Mouse (Mus musculus): ENCODE data around the gene Jam3.
"Not testable (repeated sequence)": the region's sequence is repeated elsewhere in the genome, so short reads cannot be mapped to it uniquely, and the experiment has no call there.

Gene Jam3

GRCm38 (mm10) chr9:27170726-27171125, 15.5 kb upstream of the Jam3 start:
- no peak for DNase-seq (ENCODE audit: low read depth, low spot score)

GRCm38 (mm10) chr9:27166981-27167380, 11.8 kb upstream of the Jam3 start:
- no peak for DNase-seq (ENCODE audit: low read depth, low spot score)

DNA sequence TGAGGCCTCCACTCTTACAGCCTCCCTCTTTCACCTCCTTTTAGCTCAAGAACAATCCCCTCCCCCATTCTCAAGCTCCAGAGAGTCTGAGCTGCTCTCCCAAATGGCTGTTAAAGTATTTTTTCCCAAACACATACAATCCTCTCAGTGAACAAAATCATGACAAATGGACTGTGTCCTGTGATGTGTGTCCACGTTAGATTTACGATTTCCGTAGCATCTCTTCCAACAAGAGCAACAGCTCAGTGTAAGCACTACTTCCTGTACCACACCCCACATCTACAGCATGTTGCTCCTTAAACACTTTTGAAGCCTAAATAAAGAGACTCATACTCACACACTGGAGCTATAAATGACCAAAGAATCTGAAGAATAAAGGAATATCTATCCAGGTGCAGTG, 10.4 kb upstream of the Jam3 start:
- no peak for DNase-seq (ENCODE audit: low read depth, low spot score)

- no peak for DNase-seq (ENCODE audit: low read depth, low spot score)
Observed at GRCm38 (mm10) chr9:27164957-27165356, 9.7 kb upstream of the Jam3 start.

GRCm38 (mm10) chr9:27163661-27164060, 8.4 kb upstream of the Jam3 start:
- not testable (repeated sequence) for DNase-seq (ENCODE audit: low read depth, low spot score)

GRCm38 (mm10) chr9:27153861-27154260, 1.4 kb downstream of the Jam3 start:
- DNase-seq (ENCODE audit: low read depth, low spot score), result no peak

GRCm38 (mm10) chr9:27149836-27150235, 5.4 kb downstream of the Jam3 start:
- DNase-seq (ENCODE audit: low read depth, low spot score), result no peak

GRCm38 (mm10) chr9:27148631-27149471, 6.4 kb downstream of the Jam3 start:
- no peak for DNase-seq (ENCODE audit: low read depth, low spot score)

DNA sequence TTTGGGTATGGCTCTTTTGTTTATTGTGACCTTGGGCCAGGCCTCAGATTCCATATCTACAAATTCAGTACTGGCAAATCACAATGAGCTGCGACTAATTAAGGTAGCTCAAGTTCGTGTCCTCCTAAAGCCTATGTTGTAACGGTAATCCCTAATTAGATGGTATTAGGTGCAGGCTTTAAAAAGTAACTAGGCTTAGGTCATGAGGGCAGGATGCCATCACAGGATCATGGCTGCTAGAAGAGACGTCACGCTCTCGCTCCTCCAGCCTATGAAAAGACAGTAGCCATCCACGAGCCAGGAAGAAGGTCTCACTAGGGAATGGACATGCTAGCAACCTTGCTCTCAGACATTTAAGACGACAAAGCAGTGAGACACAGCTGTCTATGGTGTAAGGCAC, 7.3 kb downstream of the Jam3 start:
- no peak for DNase-seq (ENCODE audit: low read depth, low spot score)

DNA sequence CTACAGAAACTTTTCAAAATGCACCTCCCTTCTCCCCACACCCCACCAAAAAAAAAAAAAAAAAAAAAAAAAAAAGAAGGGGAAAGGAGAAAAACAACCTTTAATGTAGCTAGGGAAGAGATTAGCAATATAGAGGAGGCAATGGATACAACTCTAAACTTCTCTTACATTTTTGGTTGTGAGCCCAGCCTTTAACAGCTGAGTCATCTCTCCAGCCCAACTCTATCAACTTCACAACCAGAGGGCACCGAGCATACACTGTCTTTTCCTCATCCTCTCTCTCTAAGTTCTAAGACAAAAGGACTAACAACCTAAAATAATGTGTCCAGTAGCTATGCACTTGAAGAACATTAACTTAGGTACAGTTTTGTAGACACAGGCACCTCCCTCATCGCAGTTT, 8.4 kb downstream of the Jam3 start:
- no peak for DNase-seq (ENCODE audit: low read depth, low spot score)

DNA sequence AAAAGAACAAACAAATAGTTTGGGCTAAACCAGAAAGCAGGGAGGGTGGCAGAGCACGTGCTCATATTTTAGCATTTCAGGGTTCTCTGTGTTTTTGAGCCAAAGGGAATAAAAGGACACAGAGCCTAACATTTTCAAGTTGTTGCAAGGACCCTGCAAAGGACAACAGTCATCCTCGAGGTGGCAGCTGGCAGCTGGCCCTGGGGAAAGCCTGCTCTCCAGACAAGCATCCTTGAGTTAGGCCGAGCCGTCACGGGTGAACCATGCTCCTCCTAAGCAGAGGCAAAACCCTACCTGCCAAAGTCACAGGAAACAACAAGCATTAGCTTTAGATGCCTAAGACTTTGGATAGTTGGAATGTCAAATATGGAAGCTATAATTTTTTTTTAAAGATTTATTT, 10.2 kb downstream of the Jam3 start:
- no peak for DNase-seq (ENCODE audit: low read depth, low spot score)

DNA sequence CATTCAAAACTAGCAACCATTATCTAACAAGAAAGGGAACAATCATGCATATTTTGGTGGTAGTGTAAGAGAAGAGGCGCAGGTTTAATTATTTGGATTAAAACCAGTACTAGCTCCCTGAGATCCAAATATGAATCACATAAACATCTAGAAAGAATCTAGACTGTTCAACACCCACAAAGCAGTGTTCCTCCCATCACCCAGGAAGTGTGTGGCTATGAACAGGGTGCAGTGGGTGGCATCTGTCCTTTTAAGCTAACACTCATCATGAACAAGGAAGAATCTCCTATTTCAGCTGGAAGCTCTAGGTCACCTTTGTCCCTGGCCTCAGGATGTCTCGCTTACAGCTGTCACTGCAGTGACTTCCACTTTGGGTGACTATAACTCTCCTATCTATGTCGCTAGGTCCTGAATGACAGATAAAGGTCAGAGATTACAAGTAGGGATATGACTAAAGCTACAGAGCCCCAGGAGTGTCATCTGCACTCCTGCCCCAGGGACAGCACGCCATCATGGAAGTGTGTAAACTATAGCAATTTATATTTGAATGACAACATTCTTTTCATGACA, 10.9 kb downstream of the Jam3 start:
- no peak for DNase-seq (ENCODE audit: low read depth, low spot score)

- no peak for DNase-seq (ENCODE audit: low read depth, low spot score)
Observed at GRCm38 (mm10) chr9:27140432-27141065, 14.7 kb downstream of the Jam3 start.

DNA sequence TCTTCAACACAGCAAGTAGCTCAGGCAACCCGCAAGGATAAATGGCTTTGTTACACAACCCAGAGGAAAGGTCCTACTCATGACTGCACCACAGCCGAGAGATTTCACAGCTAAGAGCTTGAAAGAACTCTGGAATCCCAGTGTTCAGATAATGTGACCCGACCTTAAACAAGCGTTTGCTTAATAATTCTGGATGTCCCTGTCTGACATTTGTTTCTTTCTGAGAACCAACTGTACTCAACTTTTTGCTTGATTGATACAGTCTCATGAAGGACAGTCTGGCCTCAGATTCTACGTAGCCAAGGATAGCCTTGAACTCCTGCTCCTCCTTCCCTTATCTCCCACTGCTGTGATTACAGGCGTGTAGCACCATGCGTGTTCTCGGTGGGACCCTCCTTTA, 18.6 kb downstream of the Jam3 start:
- DNase-seq (ENCODE audit: low read depth, low spot score), result no peak

GRCm38 (mm10) chr9:27135372-27135771, 19.8 kb downstream of the Jam3 start:
- no peak for DNase-seq (ENCODE audit: low read depth, low spot score)

DNA sequence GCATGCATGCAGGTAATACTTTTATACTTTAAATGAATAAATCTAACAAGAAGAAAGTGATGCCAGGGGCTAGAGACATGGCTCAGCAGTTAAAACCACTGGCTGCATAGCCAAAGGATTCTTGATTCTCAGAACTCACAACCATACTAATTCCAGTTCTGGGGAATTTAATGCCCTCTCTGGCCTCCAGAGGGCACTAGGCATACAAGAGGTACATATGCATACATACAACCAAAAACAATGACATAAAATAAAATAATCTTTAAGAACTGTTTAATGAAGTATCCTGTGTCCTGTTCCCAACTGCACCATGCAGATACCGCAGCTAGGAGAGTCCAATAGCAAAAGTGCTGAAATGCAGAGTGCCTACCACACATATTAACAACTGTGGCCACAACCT, 20.8 kb downstream of the Jam3 start:
- DNase-seq (ENCODE audit: low read depth, low spot score), result no peak

GRCm38 (mm10) chr9:27128629-27129028, 26.6 kb downstream of the Jam3 start:
- DNase-seq (ENCODE audit: low read depth, low spot score), result no peak

DNA sequence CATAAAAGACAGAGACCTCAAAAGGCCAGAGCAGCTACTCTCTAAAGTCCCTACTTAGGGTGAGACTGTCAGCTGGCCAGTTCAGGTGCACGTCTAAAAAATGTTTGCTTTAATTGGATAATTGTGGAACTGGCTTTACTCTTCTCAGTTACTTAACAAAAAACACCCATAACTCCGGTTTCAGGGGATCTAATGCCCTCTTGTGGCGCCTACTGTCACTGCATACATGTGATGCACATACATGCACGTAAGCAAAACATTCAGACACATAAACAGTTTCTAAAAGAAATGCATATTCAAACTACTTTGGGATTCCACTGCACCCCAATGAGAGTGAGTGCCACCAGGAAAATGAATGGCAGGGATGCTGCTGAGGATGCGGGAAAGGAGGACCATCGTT, 28.7 kb downstream of the Jam3 start:
- no peak for DNase-seq (ENCODE audit: low read depth, low spot score)

DNA sequence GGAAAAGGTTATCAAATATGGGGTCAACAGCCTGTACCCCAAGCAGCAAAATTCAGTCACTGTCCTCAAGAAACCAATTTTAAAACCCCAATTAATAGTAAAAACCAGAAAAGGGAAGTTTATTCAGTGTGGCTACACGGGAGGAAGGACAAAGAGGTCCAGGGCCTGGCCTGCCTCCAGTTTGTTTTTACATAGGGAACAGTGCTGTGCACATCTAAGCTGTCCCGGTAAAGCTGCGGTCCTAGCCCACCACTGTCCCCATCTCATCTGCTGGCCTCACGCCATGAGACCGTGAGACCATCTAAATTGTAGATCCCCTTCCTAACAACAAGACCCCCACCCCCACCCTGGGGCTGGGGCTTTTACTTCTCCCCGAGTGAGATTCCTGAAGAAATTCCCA, 29.8 kb downstream of the Jam3 start:
- no peak for DNase-seq (ENCODE audit: low read depth, low spot score)

DNA sequence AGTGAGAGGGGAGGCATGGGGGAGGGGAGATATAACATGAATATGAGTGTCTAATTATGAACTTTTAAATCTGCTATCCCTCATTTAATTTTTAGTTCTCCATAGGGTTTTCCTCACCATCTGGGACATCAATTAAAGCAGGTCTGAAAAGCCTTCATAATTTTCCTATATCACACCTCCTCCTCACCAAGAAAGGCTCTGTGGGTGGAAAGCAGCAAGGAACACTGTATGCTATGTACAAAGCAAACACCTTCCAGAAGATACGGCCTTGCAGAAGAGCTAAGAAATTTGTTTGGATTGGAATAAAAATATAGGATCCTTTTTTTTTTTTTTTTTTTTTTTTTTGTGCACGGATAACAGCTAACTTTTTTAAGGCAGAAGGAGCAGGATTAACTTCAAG, 31.3 kb downstream of the Jam3 start:
- no peak for DNase-seq (ENCODE audit: low read depth, low spot score)

- DNase-seq (ENCODE audit: low read depth, low spot score), result no peak
Observed at GRCm38 (mm10) chr9:27122963-27123362, 32.3 kb downstream of the Jam3 start.

DNA sequence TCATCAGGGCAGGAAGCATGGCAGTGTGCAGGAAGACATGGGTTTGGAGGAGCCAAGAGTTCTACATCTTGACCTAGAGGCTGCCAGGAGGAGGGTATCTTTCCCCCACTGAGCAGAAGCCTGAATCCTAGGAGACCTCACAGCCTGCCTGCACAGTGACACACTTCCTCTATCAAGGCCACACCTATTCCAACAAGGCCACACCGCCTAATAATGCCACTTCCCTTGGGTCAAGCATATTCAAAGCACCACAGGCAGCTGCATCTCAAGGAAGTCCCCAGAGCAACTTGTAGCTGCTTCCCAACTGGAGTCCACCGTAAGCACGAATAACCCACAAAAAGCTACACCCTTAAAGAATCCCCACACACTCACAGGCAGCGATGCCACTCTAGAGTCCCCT, 33.1 kb downstream of the Jam3 start:
- no peak for DNase-seq (ENCODE audit: low read depth, low spot score)

GRCm38 (mm10) chr9:27121254-27121653, 34.0 kb downstream of the Jam3 start:
- DNase-seq (ENCODE audit: low read depth, low spot score), result no peak
